In genomic region chr6:125445381-125445780, GRCm38 (mm10) we compare ENCODE assay signal across 24 mouse cellular contexts. TPM values are rescaled to one million over a fixed set of nuclear protein-coding genes. Genes with fewer than 3 reads are reported as not detected.
A peak's percentile ranks its signal among the peaks of the same experiment; 100 is the strongest.
DNase-seq lines count a peak whose midpoint lies in the region; ATAC-seq and TF ChIP-seq lines count a peak whose summit lies in the region.
"Had no signal": no experiment of that assay in that cellular context is flagged by ENCODE, and none has a peak within 500 bp of the region (broad histone marks: within the 10 kb centered on the region; RNA-seq: fewer than 3 reads in every experiment).

No protein-coding gene starts in this region.

- TF ChIP-seq POLR2A in ES-Bruce4 (IDR thresholded peaks at IDR 0.05; ENCODE audit: insufficient read depth, low read length) = no peak

- peak; percentile 56 for DNase-seq in liver, postnatal 0 days
- no peak for DNase-seq in liver
- DNase-seq in brain, adult 2 months (ENCODE audit: low read depth, low spot score) = peak; percentile 43
- peak; percentile 68 to 70 for DNase-seq in monocyte, adult 2 months (ENCODE audit: low read depth in 1 of 2, low spot score in 2 of 2)
- no peak for DNase-seq in thymus, postnatal 36 days
- DNase-seq in heart, postnatal 10 days = no peak
- DNase-seq: adrenal gland, postnatal 14 days; cerebellum, adult 8-10 months; gastrocnemius, postnatal 14 days; kidney, adult 8-10 months; kidney, postnatal 25 days; lung, embryonic 14.5 days; thymus, postnatal 4 days had no signal

- 0 out of 2 replicates have a peak, but pooled peaks have one; percentile 22 for TF ChIP-seq EP300 in liver, postnatal 0 days (IDR thresholded peaks at IDR 0.05; ENCODE audit: low read depth)
- no peak for TF ChIP-seq EP300 in ES-Bruce4 (IDR thresholded peaks at IDR 0.05; ENCODE audit: insufficient read depth, low read depth, low read length)

- no peaks in the 10 kb centered on the region for H3K4me1 ChIP-seq in liver, postnatal 0 days (ENCODE audit: insufficient read depth)
- peaks cover 17% of the 10 kb centered on the region for H3K4me1 ChIP-seq in ES-Bruce4 (ENCODE audit: control insufficient read depth, insufficient read depth, low read length)
- H3K4me1 ChIP-seq: forebrain, embryonic 13.5 days; hindbrain, embryonic 12.5 days; neural tube, embryonic 12.5 days had no signal

- intact Hi-C loops in heart, postnatal 10 days (cut with DNase I) = no loop called here

- H3K36me3 ChIP-seq in liver, postnatal 0 days (replicated peaks; ENCODE audit: insufficient read depth, low read length) = no peaks in the 10 kb centered on the region
- no peaks in the 10 kb centered on the region for H3K36me3 ChIP-seq in ES-Bruce4 (ENCODE audit: control insufficient read depth, insufficient read depth, low read length, poor library complexity, severe bottlenecking)
- H3K36me3 ChIP-seq: embryonic facial prominence, embryonic 10.5 days; heart, embryonic 10.5 days; hindbrain, embryonic 12.5 days; limb, embryonic 12.5 days; midbrain, embryonic 10.5 days; neural tube, embryonic 12.5 days had no signal

- H3K27me3 ChIP-seq in liver, postnatal 0 days (ENCODE audit: insufficient read depth, low read length) = no peaks in the 10 kb centered on the region
- no peaks in the 10 kb centered on the region for H3K27me3 ChIP-seq in ES-Bruce4 (ENCODE audit: control insufficient read depth, insufficient read depth, low read length, poor library complexity, severe bottlenecking)
- H3K27me3 ChIP-seq: forebrain, embryonic 13.5 days; hindbrain, embryonic 12.5 days; limb, embryonic 12.5 days; neural tube, embryonic 12.5 days; Patski had no signal

- H3K4me2 ChIP-seq in liver, postnatal 0 days (ENCODE audit: low read depth, low read length) = no peak overlapping the region
- H3K4me2 ChIP-seq: forebrain, embryonic 13.5 days; hindbrain, embryonic 12.5 days; limb, embryonic 12.5 days; lung, embryonic 14.5 days; neural tube, embryonic 12.5 days had no signal

- 38% methylated on average over 6 of the region's 6 CpGs for WGBS in liver, postnatal 0 days (ENCODE audit: insufficient replicate concordance)

- TF ChIP-seq CTCF in liver, postnatal 0 days (IDR thresholded peaks at IDR 0.05; ENCODE audit: low read depth) = no peak
- no peak for TF ChIP-seq CTCF in ES-Bruce4 (IDR thresholded peaks at IDR 0.05; ENCODE audit: low read depth, low read length)

- H3K9me3 ChIP-seq in liver, postnatal 0 days (ENCODE audit: low read length) = no peaks in the 10 kb centered on the region
- H3K9me3 ChIP-seq in ES-Bruce4 (replicated peaks; ENCODE audit: control insufficient read depth, insufficient read depth, low read length, poor library complexity, severe bottlenecking) = no peaks in the 10 kb centered on the region; the same call in 1 of the 2 replicates
- H3K9me3 ChIP-seq: embryonic facial prominence, embryonic 10.5 days; forebrain, embryonic 13.5 days; heart, embryonic 10.5 days; hindbrain, embryonic 12.5 days; limb, embryonic 12.5 days; midbrain, embryonic 10.5 days; neural tube, embryonic 12.5 days had no signal

- H3K9ac ChIP-seq in liver, postnatal 0 days (replicated peaks) = no peak overlapping the region
- H3K9ac ChIP-seq in ES-Bruce4 (ENCODE audit: low read depth, poor library complexity, severe bottlenecking) = no peak overlapping the region
- H3K9ac ChIP-seq: forebrain, embryonic 13.5 days; hindbrain, embryonic 12.5 days; limb, embryonic 12.5 days; lung, embryonic 14.5 days; neural tube, embryonic 12.5 days had no signal

- ATAC-seq in liver, postnatal 0 days = peak; percentile 80
- ATAC-seq in erythroblast, adult 5-6 weeks (replicated peaks; ENCODE audit: low FRiP score, poor library complexity, severe bottlenecking) = no peak
- ATAC-seq: forebrain, embryonic 13.5 days; inflammation-experienced regulatory T-cells, adult 6 months; Patski had no signal

- H3K27ac ChIP-seq in liver, postnatal 0 days (ENCODE audit: low read depth) = no peak overlapping the region
- peak overlapping the region; percentile 84; the same call in 1 of the 2 replicates for H3K27ac ChIP-seq in ES-Bruce4 (ENCODE audit: insufficient read depth, low read length)
- H3K27ac ChIP-seq: embryonic facial prominence, embryonic 10.5 days; forebrain, embryonic 13.5 days; heart, embryonic 10.5 days; hindbrain, embryonic 12.5 days; limb, embryonic 12.5 days; midbrain, embryonic 10.5 days; neural tube, embryonic 12.5 days had no signal

- H3K4me3 ChIP-seq in liver, postnatal 0 days (ENCODE audit: low read depth, low read length) = no peak overlapping the region
- no peak overlapping the region for H3K4me3 ChIP-seq in ES-Bruce4 (ENCODE audit: low read depth, low read length)
- H3K4me3 ChIP-seq: embryonic facial prominence, embryonic 10.5 days; forebrain, embryonic 13.5 days; heart, embryonic 10.5 days; hindbrain, embryonic 12.5 days; limb, embryonic 12.5 days; midbrain, embryonic 10.5 days; neural tube, embryonic 12.5 days had no signal

RNA-seq across cellular contexts. Expression of gene Cd9, which starts 49.2 kb away (rescaled TPM):
- polyA plus RNA-seq in liver, postnatal 0 days (2015; fragmentation: Nextera tagmentation; extraction: Ambion mirVana) = 243 and 249 TPM in 2 replicates
- 417 and 439 TPM in 2 replicates for polyA plus RNA-seq in ES-Bruce4 (2011; ENCODE audit: insufficient read depth, insufficient read length, low read depth, missing spikeins)
- 52.1 and 58.5 TPM in 2 replicates for total RNA-seq in erythroblast, adult 5-6 weeks (2015; ENCODE audit: low replicate concordance)
- 25.1 and 33.0 TPM in 2 replicates for total RNA-seq in erythroblast, adult 5-6 weeks (2017; ENCODE audit: low replicate concordance)
- 10 to 100 TPM; 77.7 to 79.8 TPM for total RNA-seq in heart, postnatal 10 days (2021)

Comparison
In these comparisons a context has a peak if more than half of its experiments do, and no peak if none do; other contexts are left out.
1. DNase-seq: peak in liver, postnatal 0 days (single experiment), brain, adult 2 months (single experiment) and monocyte, adult 2 months (2 of 2); none in liver (single experiment), thymus, postnatal 36 days (0 of 2) and heart, postnatal 10 days (0 of 2).